Mouse (Mus musculus): ENCODE measurements around the gene Prpf3.
"Not testable (repeated sequence)": the region's sequence is repeated elsewhere in the genome, so short reads cannot be mapped to it uniquely, and the experiment has no call there.

Prpf3 gene

GRCm38 (mm10) chr3:95820046-95821010, 35.4 kb downstream of the Prpf3 start:
- DNase-seq (ENCODE audit: low read depth, low spot score) = no peak

GRCm38 (mm10) chr3:95819351-95819985, 36.2 kb downstream of the Prpf3 start:
- peak; percentile 100 for DNase-seq (ENCODE audit: low read depth, low spot score)

DNA sequence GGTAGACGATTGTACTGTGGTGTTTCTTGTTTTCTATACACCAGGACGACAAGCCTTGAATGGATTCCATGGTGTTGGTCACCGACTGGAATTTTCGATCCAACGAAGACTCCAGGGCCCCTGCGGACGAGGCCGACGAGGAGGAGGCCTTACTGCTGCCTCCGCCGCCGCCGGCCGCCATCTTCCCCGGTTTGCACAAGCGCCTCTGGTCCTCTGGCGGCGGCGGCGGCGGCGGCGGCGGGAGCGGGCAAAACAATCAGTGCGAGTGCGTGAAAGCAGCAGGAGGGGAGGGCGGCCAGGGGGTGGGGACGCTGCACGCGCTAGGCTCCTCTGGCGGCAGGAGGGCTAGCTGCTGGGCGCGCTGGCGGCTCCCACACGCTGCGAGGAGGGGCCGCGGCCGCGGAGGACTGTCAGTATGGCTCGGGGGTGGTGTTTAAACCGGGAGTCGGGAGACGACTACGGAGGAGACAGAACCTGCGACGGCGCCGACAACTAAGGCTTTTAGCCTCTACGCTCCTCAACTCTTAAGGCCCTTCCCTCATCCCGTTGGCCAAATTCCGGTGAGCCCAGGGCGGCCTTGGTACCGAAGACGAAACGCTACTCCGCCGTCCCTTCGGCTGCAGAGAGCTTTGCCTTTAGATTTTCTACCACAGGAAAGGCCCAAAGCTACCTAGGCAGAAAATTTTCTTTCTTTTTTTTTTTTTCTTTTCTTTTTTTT, 37.0 kb downstream of the Prpf3 start, which contains the start of gene Rprd2:
TSS of gene Rprd2 (minus strand) at position 293 of the 718 bp plus-strand sequence.
- peak; percentile 89 for DNase-seq (ENCODE audit: low read depth, low spot score)

DNA sequence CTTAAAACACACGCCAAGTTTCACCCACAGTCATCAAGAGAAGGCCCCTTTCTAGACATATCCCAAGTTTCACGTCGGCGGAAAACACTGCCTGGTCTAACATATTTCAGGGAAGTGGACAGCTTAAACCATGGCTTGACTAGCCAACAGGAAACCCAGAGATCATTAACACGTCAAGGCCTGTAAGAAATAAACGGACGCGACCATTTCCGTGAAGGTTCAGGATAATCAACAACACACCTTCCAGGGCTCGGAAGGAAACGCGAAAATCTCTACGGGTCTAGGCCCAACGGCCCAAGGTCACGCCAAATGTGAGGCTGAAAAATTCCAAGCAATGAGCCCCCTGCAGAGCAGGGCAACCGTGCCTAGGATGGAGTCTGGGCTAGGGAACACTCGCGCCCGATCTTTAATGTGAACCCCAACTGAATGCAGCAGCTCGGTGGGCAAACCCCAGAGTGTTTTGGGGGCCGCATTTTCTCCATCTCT, 37.6 kb downstream of the Prpf3 start:
- DNase-seq (ENCODE audit: low read depth, low spot score) = peak; percentile 57

- DNase-seq (ENCODE audit: low read depth, low spot score) = no peak
Measured at GRCm38 (mm10) chr3:95816681-95817080, 39.0 kb downstream of the Prpf3 start.

DNA sequence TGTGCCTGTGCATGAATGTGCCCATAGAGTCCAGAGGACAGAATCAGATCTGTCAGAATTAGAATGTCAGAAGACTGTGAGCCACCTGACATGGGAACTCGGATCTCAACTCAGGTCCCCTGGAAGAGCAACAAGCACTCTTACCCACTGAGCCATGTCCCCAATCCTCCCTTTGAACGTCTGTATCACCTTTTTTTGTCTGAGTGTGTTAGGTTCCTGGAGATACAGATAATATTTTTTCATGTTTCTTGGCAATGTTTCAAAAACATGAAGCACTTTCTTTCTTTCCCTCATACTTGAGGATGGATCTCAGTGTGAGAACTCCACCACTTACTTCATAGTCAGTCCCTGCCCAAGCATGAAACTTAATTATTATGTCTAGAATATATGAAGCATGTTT, 47.3 kb downstream of the Prpf3 start:
- no peak for DNase-seq (ENCODE audit: low read depth, low spot score)

- not testable (repeated sequence) for DNase-seq (ENCODE audit: low read depth, low spot score)
Measured at GRCm38 (mm10) chr3:95807630-95808029, 48.1 kb downstream of the Prpf3 start.

GRCm38 (mm10) chr3:95806677-95807076, 49.0 kb downstream of the Prpf3 start:
- no peak for DNase-seq (ENCODE audit: low read depth, low spot score)

- DNase-seq (ENCODE audit: low read depth, low spot score) = no peak
Measured at GRCm38 (mm10) chr3:95803851-95804250, 51.8 kb downstream of the Prpf3 start.

GRCm38 (mm10) chr3:95798756-95799155, 56.9 kb downstream of the Prpf3 start:
- DNase-seq (ENCODE audit: low read depth, low spot score) = no peak

DNA sequence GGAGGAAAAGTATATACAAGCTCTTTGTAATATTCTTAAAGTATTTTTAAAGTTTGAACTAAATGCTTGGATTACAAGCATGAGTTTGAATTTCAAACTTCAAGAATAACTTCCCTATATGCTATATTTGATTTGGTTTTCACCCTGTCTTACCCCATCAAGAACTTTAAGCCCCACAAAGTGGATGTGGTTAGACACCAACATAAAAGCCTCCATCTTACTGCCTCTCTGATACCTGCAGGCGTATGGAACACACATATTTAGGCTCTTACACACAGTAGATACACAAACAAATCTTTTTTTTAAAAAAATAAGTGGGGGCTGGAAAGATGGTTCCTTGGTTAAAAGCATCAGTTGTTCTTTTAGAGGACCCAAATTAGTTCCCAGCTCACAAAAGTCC, 61.4 kb downstream of the Prpf3 start:
- peak; percentile 52 for DNase-seq (ENCODE audit: low read depth, low spot score)

- DNase-seq (ENCODE audit: low read depth, low spot score) = no peak
Measured at GRCm38 (mm10) chr3:95793662-95794061, 62.0 kb downstream of the Prpf3 start.

DNA sequence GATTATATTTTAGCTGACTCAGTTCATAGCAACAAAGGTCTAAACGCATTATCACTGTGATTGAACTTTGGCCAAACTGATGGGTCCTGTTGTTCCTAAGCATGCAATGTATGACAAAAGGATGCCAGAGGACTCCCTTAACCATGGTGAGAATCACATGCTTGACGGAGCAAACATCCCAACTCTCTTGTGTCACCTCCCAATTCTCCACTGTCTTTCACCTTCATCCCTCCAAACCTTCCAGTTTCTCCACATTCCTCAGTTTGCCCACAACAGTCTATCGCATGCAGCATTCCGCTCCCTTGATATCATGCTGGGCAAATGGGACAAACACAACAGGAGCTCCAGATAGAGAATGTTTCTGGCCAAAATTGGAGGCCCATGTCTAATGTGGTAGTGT, 70.2 kb downstream of the Prpf3 start:
- DNase-seq (ENCODE audit: low read depth, low spot score) = no peak
